Mouse (Mus musculus) intestine, embryonic 16.5 days (tissue): Measurements from ENCODE around the gene Gm10130. TPM values are rescaled to one million over a fixed set of nuclear protein-coding genes. Genes with fewer than 3 reads are reported as not detected.
A peak's percentile ranks its signal among the peaks of the same experiment; 100 is the strongest.
"Not testable (repeated sequence)": the region's sequence is repeated elsewhere in the genome, so short reads cannot be mapped to it uniquely, and the experiment has no call there.

ENCODE experiments used
- ATAC-seq: fragments of 200-750 bp; cut with Nextera tagmentation; 2 replicates; pipeline ENCODE4 v1.8.0; 2017; ENCODE audit warnings: moderate TSS enrichment, moderate library complexity
- H3K27ac ChIP-seq: fragments of 300-500 bp; sonication (generic); 2 replicates; pipeline ENCODE4 v1.5.1; 2014; ENCODE audit warnings: mild to moderate bottlenecking, low read length
- H3K27me3 ChIP-seq: fragments of 300-500 bp; sonication (generic); replicated peaks from 2 replicates; pipeline ENCODE4 v1.6.1; 2014; ENCODE audit warnings: low read length, control low read depth, mixed read lengths; ENCODE audit not compliant: control insufficient read depth, insufficient read depth
- H3K36me3 ChIP-seq: fragments of 300-500 bp; sonication (generic); 2 replicates; pipeline ENCODE4 v1.6.1; 2014; ENCODE audit warnings: low read length, control low read depth; ENCODE audit not compliant: control insufficient read depth, insufficient read depth
- H3K4me1 ChIP-seq: fragments of 300-500 bp; sonication (generic); 2 replicates; pipeline ENCODE4 v1.6.1; 2014; ENCODE audit warnings: low read length, control low read depth, mixed read lengths; ENCODE audit not compliant: control insufficient read depth, insufficient read depth
- H3K4me2 ChIP-seq: fragments of 300-500 bp; sonication (generic); 2 replicates; pipeline ENCODE4 v1.6.1; 2014; ENCODE audit warnings: low read depth, low read length, control low read depth
- H3K4me3 ChIP-seq: fragments of 300-500 bp; sonication (generic); 2 replicates; pipeline ENCODE4 v1.5.1; 2014; ENCODE audit warnings: mild to moderate bottlenecking, low read length
- H3K9ac ChIP-seq: fragments of 300-500 bp; sonication (generic); 2 replicates; pipeline ENCODE4 v1.6.1; 2014; ENCODE audit warnings: low read depth, low read length
- H3K9me3 ChIP-seq: fragments of 300-500 bp; sonication (generic); 2 replicates; pipeline ENCODE4 v1.6.1; 2016; ENCODE audit warnings: low read length, control low read depth; ENCODE audit not compliant: control insufficient read depth
- WGBS: fragments of 180-500 bp; shearing (Covaris S2); extraction: QIAGEN DNeasy Blood & Tissue Kit; methylation state at CpG from one replicate; pipeline ENCODE4 v1.1.7; 2014; 5-methylcytosine and 5-hydroxymethylcytosine counted together
- polyA plus RNA-seq: library from polyadenylated mRNA; unstranded; fragments of >200 nt; fragmentation: Nextera tagmentation; extraction: Ambion mirVana; gene quantifications from 2 replicates; pipeline ENCODE4 v1.2.1, GENCODE M21; 2015

The Gm10130 gene
- 1.8 and 3.3 TPM in 2 replicates for polyA plus RNA-seq

DNA sequence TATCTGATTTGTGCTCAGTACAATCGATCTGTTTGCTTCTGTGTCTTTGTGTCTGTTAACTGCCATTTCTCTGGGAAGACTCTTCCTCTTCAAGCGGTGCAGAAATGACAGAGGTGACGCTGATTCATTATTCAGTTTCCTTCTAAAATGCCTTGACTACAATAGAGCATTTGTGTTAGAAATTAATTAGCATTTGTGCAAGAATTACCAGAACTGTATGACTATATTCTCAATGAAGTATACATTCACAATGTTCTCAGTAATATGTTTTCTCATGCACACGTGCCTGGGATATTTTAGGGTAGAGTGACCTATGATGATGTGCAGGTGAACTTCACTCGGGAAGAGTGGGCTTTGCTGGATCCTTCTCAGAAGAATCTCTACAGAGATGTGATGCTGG is at the start of gene Gm10130:
Gene Gm10130, plus strand, starts transcription at position 301 of the 400 bp plus-strand sequence.
- peaks cover 11% of the 10 kb centered on the region for H3K9me3 ChIP-seq
- H3K27ac ChIP-seq, result no peak within 1 kb of the TSS
- no peaks in the 10 kb centered on the region for H3K4me1 ChIP-seq
- H3K36me3 ChIP-seq, result peaks cover 12% of the 10 kb centered on the region; the same call in 1 of the 2 replicates
- WGBS, result 94% methylated on average over 5 of the region's 5 CpGs
- no peak within 1 kb of the TSS for H3K4me2 ChIP-seq
- no peak for ATAC-seq
- no peak within 1 kb of the TSS for H3K9ac ChIP-seq
- H3K27me3 ChIP-seq, result no peaks in the 10 kb centered on the region
- no peak within 1 kb of the TSS for H3K4me3 ChIP-seq

GRCm38 (mm10) chr2:150293669-150294068 is 29.8 kb upstream of the Gm10130 start:
- no peak for ATAC-seq

DNA sequence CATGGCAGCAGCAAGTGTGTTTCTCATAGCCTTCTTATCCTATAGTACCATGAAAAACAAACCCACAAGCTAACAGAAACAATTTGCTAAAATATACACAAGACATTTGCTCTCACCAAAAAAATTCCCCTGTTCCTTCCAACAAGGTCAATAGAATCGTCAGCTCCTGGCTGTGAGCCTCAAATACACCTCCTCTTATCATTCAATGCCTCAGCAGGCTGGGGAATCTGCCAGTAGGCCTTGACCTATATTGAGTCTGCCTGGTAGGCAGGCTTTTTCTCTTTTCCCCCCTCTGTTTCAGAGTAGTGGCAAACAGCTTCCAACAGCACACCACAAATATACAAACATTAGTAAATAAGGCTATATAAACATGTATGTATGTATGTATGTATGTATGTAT is 24.4 kb upstream of the Gm10130 start:
- WGBS, result 28% methylated on average over 1 of the region's 1 CpGs
- Histone ChIP-seq H3K27me3 (no peaks in the 10 kb centered on the region), H3K36me3 (no peaks in the 10 kb centered on the region), H3K4me3 (no peak overlapping the region), H3K9ac (no peak overlapping the region), H3K27ac (no peak overlapping the region), H3K4me1 (no peaks in the 10 kb centered on the region), H3K4me2 (no peak overlapping the region), H3K9me3 (no peaks in the 10 kb centered on the region)
- ATAC-seq, result no peak

More at GRCm38 (mm10) chr2:150293669-150294068, 29.8 kb upstream of the Gm10130 start:
- H3K4me2 ChIP-seq, result no peak overlapping the region
- WGBS, result 80% methylated on average over 6 of the region's 6 CpGs
- no peak overlapping the region for H3K4me3 ChIP-seq
- H3K9ac ChIP-seq, result no peak overlapping the region
- H3K27me3 ChIP-seq, result no peaks in the 10 kb centered on the region
- no peaks in the 10 kb centered on the region for H3K36me3 ChIP-seq
- no peaks in the 10 kb centered on the region for H3K4me1 ChIP-seq
- no peak overlapping the region for H3K27ac ChIP-seq
- H3K9me3 ChIP-seq, result no peaks in the 10 kb centered on the region

DNA sequence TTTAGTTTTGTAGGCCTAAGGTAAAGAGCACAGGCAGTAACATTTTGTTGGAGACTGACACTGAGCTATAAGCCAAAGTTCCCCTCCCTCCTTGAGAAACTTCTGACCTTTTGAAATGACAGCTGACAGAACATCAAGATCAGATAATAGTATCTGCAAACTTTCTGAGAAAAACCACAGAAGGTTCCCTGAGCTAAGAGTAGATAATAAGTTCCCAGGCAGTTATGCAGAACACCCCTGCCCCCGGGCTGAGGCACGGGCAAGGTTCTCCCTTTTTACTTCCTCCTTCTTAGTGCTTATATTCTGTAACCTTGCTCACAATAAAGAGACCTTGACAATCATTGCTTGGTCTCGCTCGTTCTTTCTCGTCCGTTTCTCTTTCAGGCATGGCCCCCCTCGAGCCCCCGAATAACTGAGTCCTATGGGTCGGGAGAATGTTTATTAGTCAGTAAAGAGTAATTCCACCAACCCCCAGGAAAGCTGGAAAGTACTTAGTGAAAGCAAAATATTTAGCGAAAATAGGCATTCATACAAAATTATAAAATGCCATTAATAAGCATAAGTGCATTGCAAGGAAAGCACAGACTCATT is 16.2 kb upstream of the Gm10130 start:
- Histone ChIP-seq H3K9ac (no peak overlapping the region), H3K27ac (no peak overlapping the region), H3K4me1 (no peaks in the 10 kb centered on the region), H3K4me2 (no peak overlapping the region), H3K9me3 (no peaks in the 10 kb centered on the region), H3K36me3 (no peaks in the 10 kb centered on the region), H3K4me3 (no peak overlapping the region), H3K27me3 (no peaks in the 10 kb centered on the region)
- no peak for ATAC-seq
- WGBS, result 80% methylated on average over 10 of the region's 10 CpGs

DNA sequence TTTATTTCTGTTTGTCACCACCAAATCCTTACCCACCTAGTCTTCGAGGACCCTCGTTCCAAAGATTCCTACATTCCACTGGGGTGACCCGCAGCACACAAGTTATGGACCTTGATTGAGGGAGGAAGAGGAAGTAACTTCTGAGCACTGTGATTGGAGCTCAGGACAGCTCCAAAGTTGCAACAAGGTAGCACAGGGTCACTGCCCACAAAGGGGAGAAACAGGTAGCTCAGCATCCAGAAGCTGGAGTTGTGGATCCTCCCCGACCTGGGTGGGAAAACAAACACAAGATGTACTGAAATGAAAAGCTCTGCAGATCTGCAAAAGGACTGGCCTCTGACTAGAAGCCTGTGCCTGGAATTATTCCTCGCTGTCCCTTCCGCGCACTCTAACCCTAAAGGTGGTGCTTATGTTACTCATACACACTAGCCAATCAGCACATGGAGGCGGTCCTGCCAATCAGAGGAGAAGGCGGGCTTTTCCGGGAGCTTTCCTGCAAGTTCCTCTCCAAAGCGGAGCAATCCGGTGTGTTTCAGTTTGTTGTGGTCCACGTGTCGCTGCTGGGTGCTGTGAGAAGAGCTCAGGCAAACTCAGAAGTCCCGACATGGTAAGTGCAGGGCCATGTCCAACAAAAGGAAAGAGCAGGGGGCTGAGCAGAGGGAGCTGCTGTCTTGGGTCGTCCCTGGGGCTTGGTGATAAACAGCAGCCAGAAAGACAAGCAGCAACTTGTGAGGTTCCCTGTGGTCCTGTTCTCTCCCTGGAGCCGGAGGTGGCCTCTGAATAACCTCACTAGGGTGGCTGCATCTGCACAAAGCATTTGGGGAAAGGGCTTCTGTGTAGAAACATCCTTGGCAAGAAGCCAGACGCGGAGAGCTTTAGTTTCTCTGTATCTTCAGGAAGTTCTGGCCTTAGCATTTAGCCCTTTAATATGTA is 12.3 kb upstream of the Gm10130 start:
- Histone ChIP-seq H3K9ac (peak overlapping the region; percentile 74), H3K27ac (peak overlapping the region; percentile 46), H3K4me2 (peak overlapping the region; percentile 73), H3K4me3 (peak overlapping the region; percentile 64)
- not testable (repeated sequence) for H3K36me3 ChIP-seq, H3K9me3 ChIP-seq, H3K27me3 ChIP-seq, H3K4me1 ChIP-seq
- 10% methylated on average over 19 of the region's 19 CpGs for WGBS
- peak; percentile 100 for ATAC-seq

DNA sequence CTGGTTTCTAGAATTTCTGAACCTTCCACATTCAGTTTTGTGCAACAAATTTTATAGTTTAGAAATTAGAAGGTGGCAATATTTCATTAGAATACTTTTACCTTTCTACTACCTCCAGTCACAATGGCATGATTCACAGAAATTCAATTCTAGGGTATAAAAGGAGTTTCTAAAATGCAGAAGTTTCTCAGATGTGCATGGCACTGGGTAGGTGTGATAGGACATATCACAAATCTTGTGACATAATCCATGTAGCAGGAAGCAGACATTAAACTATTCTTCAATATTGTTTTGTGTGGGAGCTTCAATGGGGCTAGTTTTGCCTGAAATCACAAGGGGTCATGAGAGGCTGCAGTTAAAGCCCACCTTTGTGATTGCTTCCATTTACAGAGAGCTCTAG is 7.4 kb upstream of the Gm10130 start:
- Histone ChIP-seq H3K27ac (no peak overlapping the region), H3K9ac (no peak overlapping the region), H3K36me3 (peaks cover 5% of the 10 kb centered on the region; the same call in 1 of the 2 replicates), H3K27me3 (no peaks in the 10 kb centered on the region), H3K4me3 (no peak overlapping the region), H3K4me2 (no peak overlapping the region), H3K9me3 (peaks cover 11% of the 10 kb centered on the region), H3K4me1 (no peaks in the 10 kb centered on the region)
- no peak for ATAC-seq

DNA sequence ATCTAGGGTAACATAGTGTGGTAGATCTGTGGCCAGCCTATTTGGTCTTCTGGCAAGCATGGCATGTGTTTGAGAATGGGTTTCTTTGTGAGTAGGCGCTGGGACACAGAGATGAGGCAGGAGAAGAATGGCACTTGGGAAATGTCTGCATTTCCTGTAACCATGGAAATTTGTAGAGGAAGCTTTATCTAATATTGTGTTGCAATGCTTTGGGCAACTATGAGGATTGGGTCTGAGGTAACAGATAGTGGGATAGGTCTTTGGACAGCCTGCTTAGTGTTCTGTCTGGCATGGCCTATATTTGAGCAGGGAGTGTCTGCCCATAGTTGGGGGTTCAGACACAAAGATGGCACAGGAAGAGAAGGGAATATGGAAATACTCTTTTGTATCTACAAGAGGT is 4.5 kb upstream of the Gm10130 start:
- Histone ChIP-seq H3K27me3 (no peaks in the 10 kb centered on the region), H3K4me3 (no peak overlapping the region), H3K36me3 (peaks cover 8% of the 10 kb centered on the region; the same call in 1 of the 2 replicates), H3K9me3 (peaks cover 11% of the 10 kb centered on the region), H3K27ac (no peak overlapping the region), H3K9ac (no peak overlapping the region), H3K4me1 (no peaks in the 10 kb centered on the region), H3K4me2 (no peak overlapping the region)
- no peak for ATAC-seq
- 100% methylated on average over 1 of the region's 1 CpGs for WGBS

- not testable (repeated sequence) for H3K36me3 ChIP-seq, H3K4me1 ChIP-seq, H3K27ac ChIP-seq, H3K4me3 ChIP-seq, H3K27me3 ChIP-seq, H3K9ac ChIP-seq, H3K9me3 ChIP-seq, H3K4me2 ChIP-seq
- peak; percentile 72 for ATAC-seq
Observed at GRCm38 (mm10) chr2:150357136-150357535, 33.6 kb downstream of the Gm10130 start.

- Histone ChIP-seq H3K9ac (peak within 1 kb of the TSS; percentile 81), H3K4me3 (peak within 1 kb of the TSS; percentile 72), H3K4me2 (peak within 1 kb of the TSS; percentile 60), H3K27ac (peak within 1 kb of the TSS; percentile 87)
- not testable (repeated sequence) for H3K36me3 ChIP-seq, H3K4me1 ChIP-seq, H3K9me3 ChIP-seq, H3K27me3 ChIP-seq
- peak; percentile 99 for ATAC-seq
- WGBS, result 1% methylated on average over 16 of the region's 17 CpGs
Observed at GRCm38 (mm10) chr2:150362113-150362877, 38.8 kb downstream of the Gm10130 start, which contains the start of gene 3300002I08Rik. Gene 3300002I08Rik, minus strand, starts transcription at chr2:150362765.
